Comparison of ENCODE assay signal across 9 mouse cellular contexts in the genomic region with DNA sequence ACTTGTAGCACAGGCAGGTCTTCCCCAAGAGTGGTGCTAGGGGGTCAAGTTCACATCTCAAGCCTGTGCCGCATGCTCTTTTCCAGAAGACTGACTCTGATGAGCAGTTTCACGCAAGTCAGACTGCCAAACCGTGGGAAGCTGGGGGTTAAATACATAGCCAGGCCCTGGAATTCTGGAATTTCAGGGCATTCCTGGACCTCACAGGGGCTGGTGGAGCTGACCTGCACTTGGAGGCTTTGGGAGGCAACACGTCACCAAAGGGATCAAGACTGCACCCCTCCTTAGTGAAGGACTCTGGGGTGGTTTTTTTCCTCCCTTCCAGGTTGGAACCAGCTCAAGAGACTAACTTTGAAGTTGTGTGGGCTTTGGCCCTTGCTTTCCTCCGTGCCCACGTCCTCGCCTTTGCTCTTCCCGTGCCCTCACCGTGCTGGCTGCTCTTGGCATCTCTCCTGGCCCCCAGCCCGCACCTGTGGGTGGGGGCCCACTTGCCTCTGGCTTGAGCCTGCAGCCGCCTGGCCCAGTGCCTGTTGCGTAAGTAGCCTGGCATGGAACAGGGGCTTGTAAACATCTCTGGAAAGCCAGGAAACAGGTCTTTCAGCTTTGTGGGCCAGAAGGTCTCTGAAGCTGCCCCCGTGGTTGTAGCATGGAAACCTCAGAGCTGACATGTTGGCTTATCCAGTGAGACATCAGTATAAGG. TPM values are rescaled to one million over a fixed set of nuclear protein-coding genes. Genes with fewer than 3 reads are reported as not detected.
A peak's percentile ranks its signal among the peaks of the same experiment; 100 is the strongest.
DNase-seq lines count a peak whose midpoint lies in the region; ATAC-seq and TF ChIP-seq lines count a peak whose summit lies in the region.
"Had no signal": no experiment of that assay in that cellular context is flagged by ENCODE, and none has a peak within 500 bp of the region (broad histone marks: within the 10 kb centered on the region; RNA-seq: fewer than 3 reads in every experiment).

No protein-coding gene starts in this region.

- ATAC-seq in stomach, embryonic 15.5 days (ENCODE audit: insufficient read depth, low FRiP score, low read depth) = no peak
- no peak for ATAC-seq in forebrain, embryonic 15.5 days (replicated peaks)

- H3K4me2 ChIP-seq in stomach, embryonic 15.5 days = no peak overlapping the region
- no peak overlapping the region for H3K4me2 ChIP-seq in forebrain, embryonic 15.5 days (replicated peaks)

- H3K36me3 ChIP-seq in heart, adult 2 months (ENCODE audit: control insufficient read depth, insufficient read depth, low read length) = peaks cover 6% of the 10 kb centered on the region; the same call in 1 of the 2 replicates
- H3K36me3 ChIP-seq in stomach, embryonic 15.5 days = no peaks in the 10 kb centered on the region
- no peaks in the 10 kb centered on the region for H3K36me3 ChIP-seq in forebrain, embryonic 15.5 days

- H3K9ac ChIP-seq in heart, adult 2 months (ENCODE audit: low read depth, low read length) = no peak overlapping the region
- H3K9ac ChIP-seq in stomach, embryonic 15.5 days = no peak overlapping the region
- H3K9ac ChIP-seq in forebrain, embryonic 15.5 days (replicated peaks) = no peak overlapping the region

- no peak overlapping the region for H3K4me3 ChIP-seq in heart, adult 2 months
- no peak overlapping the region for H3K4me3 ChIP-seq in stomach, embryonic 15.5 days (replicated peaks)
- H3K4me3 ChIP-seq in forebrain, embryonic 15.5 days = no peak overlapping the region
- H3K4me3 ChIP-seq: erythroblast, embryonic 14.5 days had no signal

- TF ChIP-seq CTCF in heart, adult 2 months (IDR thresholded peaks at IDR 0.05) = no peak

- peaks cover 5% of the 10 kb centered on the region for H3K79me2 ChIP-seq in heart, adult 2 months (replicated peaks; ENCODE audit: control insufficient read depth, insufficient read depth, low read length)

- TF ChIP-seq EP300 in heart, adult 2 months (IDR thresholded peaks at IDR 0.05; ENCODE audit: insufficient read depth, low read depth, low read length) = 0 out of 2 replicates have a peak, but pooled peaks have one; percentile 30

- H3K27ac ChIP-seq in heart, adult 2 months = peak overlapping the region; percentile 34
- H3K27ac ChIP-seq in stomach, embryonic 15.5 days = 0 out of 2 replicates have a peak overlapping the region, but pooled peaks have one; percentile 23
- H3K27ac ChIP-seq in forebrain, embryonic 15.5 days (replicated peaks) = no peak overlapping the region

- H3K27me3 ChIP-seq in heart, adult 2 months (ENCODE audit: control insufficient read depth, insufficient read depth, low read length) = no peaks in the 10 kb centered on the region
- H3K27me3 ChIP-seq in stomach, embryonic 15.5 days (replicated peaks) = no peaks in the 10 kb centered on the region
- no peaks in the 10 kb centered on the region for H3K27me3 ChIP-seq in forebrain, embryonic 15.5 days

- H3K4me1 ChIP-seq in heart, adult 2 months (ENCODE audit: control insufficient read depth, insufficient read depth, low read length) = peaks cover 37% of the 10 kb centered on the region
- peaks cover 44% of the 10 kb centered on the region for H3K4me1 ChIP-seq in stomach, embryonic 15.5 days
- peaks cover 11% of the 10 kb centered on the region for H3K4me1 ChIP-seq in forebrain, embryonic 15.5 days

- H3K9me3 ChIP-seq in stomach, embryonic 15.5 days = no peaks in the 10 kb centered on the region
- no peaks in the 10 kb centered on the region for H3K9me3 ChIP-seq in forebrain, embryonic 15.5 days

- intact Hi-C loops in left cerebral cortex, postnatal 4 days (cut with DNase I) = no loop called here
- intact Hi-C loops in left cerebral cortex, postnatal 25 days (cut with DNase I) = no loop called here
- intact Hi-C loops in heart, adult 2 months (cut with DNase I) = no loop called here

- peak; percentile 42 for DNase-seq in left cerebral cortex, postnatal 4 days
- DNase-seq in left cerebral cortex, postnatal 25 days (ENCODE audit: low spot score in 2 of 2) = no peak
- peak; percentile 61 to 74 for DNase-seq in heart, adult 2 months
- DNase-seq in kidney, postnatal 25 days = peak; percentile 75 to 92
- no peak for DNase-seq in frontal cortex, postnatal 14 days (ENCODE audit: low spot score in 2 of 2)
- no peak for DNase-seq in left cerebral cortex, adult 18-20 months (ENCODE audit: low spot score in 2 of 2)

- 56% methylated on average over 13 of the region's 13 CpGs for WGBS in heart, adult 2 months
- WGBS in stomach, embryonic 15.5 days = 67% methylated on average over 13 of the region's 13 CpGs
- WGBS in forebrain, embryonic 15.5 days = 61% methylated on average over 13 of the region's 13 CpGs

- TF ChIP-seq POLR2A in heart, adult 2 months (IDR thresholded peaks at IDR 0.05; ENCODE audit: insufficient read depth, low read depth, low read length) = no peak

RNA-seq across cellular contexts. Expression of a gene that starts 34.0 kb away (rescaled TPM):
- 10 to 100 TPM; 25.4 to 26.1 TPM for total RNA-seq in left cerebral cortex, postnatal 4 days (2021)
- total RNA-seq in left cerebral cortex, postnatal 25 days (2021) = 10 to 100 TPM; 19.5 to 20.6 TPM
- 10 to 100 TPM in 1 of 2 experiments, 1 to 10 TPM in 1; 10.0 to 11.1 TPM for total RNA-seq in heart, adult 2 months (2021)
- 8.6 and 10.2 TPM in 2 replicates for polyA plus RNA-seq in heart, adult 2 months (2012; rRNA removed)
- 18.4 and 19.8 TPM in 2 replicates for polyA plus RNA-seq in stomach, embryonic 15.5 days (2015; fragmentation: Nextera tagmentation; extraction: Ambion mirVana)
- 20.8 and 21.1 TPM in 2 replicates for polyA plus RNA-seq in forebrain, embryonic 15.5 days (2015; fragmentation: Nextera tagmentation; extraction: Ambion mirVana)
- 10 to 100 TPM; 17.6 to 20.4 TPM for total RNA-seq in left cerebral cortex, adult 18-20 months (2021)
- polyA plus RNA-seq: erythroblast, embryonic 14.5 days had no signal

Comparison
In these comparisons a context has a peak if more than half of its experiments do, and no peak if none do; other contexts are left out.
1. DNase-seq: peak in left cerebral cortex, postnatal 4 days (single experiment), heart, adult 2 months (2 of 2) and kidney, postnatal 25 days (2 of 2); none in left cerebral cortex, postnatal 25 days (0 of 2), frontal cortex, postnatal 14 days (0 of 2) and left cerebral cortex, adult 18-20 months (0 of 2).